Mouse (Mus musculus) kidney, adult 8-10 months (tissue): Measurements from ENCODE around the gene Plin5.

ENCODE experiments used
- DNase-seq, 2 experiments: peaks; one replicate each; pipeline ENCODE4 v3.0.0; 2022

The Plin5 gene

DNA sequence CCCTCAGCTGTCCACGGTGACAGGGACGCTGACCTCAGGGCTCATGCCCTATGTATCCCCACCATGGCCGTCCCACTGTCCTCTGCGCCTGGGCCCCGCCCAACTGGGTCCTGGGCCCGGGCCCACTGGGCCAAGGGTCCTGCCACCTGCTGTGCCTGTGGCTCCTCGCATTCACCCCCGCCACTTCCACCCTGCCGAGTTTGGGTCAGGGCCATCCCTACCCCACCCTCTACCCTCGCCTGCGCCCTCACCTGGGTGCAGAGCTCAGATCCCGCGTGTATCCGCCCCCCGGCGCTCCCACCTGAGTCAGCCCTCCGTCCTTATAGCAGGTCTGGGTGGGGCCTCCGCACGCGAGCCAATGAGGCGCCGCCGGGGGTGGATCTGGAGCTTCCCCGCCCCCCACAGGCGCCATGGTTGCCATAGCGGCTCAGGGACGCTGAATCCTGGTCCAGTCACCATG lies at the start of gene Plin5:
TSS of gene Plin5 (minus strand) at position 346 of the 460 bp plus-strand sequence.
- DNase-seq, result peak; percentile 74 to 85

DNA sequence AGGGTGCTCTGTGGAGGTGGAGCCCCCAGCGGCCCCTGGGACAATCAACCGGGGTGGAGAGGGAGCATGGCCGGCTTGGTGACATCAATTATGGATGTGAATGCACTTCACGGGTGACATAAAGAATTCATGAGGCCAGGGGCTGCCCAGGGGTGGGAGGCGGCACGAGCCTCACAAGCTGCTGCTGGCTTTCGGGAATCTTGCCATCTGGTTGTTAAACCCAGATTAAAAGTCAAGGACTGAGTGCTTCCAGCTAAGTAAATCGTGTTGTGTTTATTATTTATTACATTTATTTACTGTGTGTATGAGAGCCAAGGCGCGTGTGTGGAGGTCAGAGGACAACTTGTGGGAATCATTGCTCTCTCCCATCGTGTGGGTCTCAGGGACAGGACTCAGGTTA lies 48.3 kb upstream of the Plin5 start:
- DNase-seq, result no peak

DNA sequence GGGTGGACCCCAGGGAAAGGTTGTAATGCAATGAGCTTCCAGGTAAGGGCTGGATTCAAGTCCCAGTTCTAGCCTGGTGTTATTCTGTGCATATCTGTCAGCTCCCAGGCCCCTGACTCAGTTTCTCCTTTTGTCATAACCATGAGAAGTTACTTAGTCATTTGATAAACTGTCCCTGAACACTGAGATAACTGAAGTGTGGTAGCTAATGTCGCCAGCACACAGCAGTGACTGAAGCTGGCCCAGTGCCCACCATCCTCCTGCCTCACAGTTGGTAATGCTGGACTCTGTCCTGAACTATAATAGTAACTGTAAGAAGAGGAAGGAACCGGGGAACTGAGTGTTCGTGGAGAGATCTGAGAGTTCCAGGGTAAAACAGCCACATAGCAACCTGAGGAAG lies 47.1 kb upstream of the Plin5 start:
- DNase-seq, result no peak

DNA sequence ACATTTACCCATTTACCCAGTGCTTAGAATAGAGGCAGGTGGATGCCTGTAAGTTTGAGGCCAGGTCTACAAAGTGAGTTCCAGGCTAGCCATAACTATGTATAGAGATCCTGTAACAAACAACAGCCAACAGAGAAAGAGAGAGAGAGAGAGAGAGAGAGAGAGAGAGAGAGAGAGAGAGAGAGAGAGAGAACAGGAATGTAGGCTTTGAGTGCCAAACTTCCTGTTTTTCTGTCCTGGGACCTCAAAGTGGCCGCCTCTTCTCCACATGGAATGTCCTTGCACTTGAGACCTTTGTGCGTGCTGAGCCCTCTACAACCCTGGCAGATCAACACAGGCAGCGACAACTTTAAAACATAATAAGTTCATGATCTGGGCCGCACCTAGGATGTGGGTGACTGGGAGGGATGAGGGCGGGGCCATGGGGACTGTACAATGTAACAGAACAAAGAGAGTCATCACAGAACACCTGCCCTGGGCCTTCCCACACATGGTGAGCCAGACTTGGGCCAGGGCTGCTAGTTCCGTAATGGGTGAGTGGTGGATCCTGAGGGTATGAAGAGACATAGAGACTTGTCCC lies 46.2 kb upstream of the Plin5 start:
- no peak for DNase-seq

DNA sequence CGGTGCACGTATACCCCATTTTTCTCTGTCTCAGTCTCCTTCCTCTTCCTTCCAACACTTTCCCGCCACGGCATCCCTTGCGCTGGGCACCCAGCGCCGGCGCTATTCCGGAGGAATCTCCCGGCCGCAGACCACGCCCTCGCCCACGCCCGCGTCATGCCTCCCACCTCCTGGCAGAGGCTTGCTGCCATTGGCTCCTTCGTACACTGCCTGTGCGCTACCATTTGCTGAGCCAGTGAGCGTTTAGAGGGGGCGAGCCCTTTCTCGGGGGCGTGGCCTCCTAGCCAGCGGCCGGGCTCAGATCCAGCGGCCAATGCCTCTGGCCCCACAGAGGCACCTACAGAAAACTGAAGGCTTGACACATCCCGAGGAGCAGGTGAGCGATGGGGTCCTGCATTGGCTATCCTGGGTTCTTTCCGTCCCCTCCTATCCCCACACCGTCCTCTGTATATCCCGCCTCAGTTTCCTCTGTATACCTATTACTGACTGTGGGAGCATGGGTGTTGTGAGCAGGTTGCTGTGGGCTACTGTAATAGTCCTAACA lies 44.9 kb upstream of the Plin5 start, which contains the start of gene Tnfaip8l1:
TSS of gene Tnfaip8l1 (plus strand) at position 247 of the 544 bp plus-strand sequence.
- peak; percentile 95 for DNase-seq

DNA sequence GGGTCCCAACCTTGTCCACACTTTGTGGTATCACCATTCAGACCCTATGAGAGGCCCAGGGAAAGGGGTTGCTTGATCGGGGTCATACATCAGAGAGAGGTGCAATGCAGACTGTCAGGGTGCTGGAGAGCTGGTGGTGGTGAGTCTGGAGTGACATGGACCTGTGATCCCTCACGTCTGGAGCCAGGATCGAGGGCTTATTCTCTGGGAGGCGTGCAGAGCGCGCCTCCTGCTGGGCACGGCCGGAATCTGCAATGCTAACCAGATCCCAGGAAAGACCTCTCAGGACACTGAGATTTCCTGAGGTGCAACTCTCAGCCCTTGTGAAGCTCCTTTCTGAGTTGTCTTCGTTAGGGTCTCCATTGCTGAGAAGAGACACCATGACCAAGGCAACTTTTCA lies 42.3 kb upstream of the Plin5 start:
- peak; percentile 49 to 76 for DNase-seq

DNA sequence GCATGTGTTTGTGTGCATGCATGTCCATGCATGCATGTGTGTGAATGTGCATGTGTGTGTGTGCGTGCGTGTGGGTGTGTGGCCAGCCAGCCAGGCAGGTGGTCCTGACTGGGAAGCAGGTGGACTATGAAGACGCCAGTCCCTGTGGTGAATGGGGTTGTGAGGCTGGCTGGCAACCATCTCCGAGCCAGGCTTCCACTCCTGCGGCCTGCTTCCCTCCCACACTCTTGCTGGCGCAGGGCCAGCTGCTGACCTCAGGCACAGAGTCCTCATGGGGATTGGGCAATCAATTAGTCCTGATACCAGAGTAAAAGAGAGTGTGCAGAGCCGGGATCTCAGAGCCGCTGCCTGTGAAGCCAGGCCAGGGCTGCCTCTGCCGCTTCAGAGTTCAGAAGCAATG lies 36.2 kb upstream of the Plin5 start:
- no peak for DNase-seq

DNA sequence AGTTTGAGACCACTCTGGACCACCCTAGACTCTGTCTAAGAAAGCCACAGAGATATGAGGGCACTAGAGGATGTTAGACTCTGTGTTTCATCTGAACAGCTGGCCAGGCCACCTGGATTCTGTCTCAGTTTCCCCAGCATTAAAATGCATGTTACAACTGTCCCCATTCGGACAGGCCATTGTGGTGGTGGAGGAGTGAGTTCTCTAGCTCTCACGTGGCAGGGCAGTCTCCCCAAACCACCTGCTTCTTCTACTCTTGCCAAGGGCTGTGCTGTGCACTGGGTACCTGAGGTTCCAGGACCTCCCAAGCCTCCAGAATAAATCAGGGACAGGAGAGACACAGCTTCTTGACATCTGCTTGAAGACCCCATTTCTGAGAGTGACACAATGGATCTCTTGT lies 32.5 kb upstream of the Plin5 start:
- DNase-seq, result no peak

DNA sequence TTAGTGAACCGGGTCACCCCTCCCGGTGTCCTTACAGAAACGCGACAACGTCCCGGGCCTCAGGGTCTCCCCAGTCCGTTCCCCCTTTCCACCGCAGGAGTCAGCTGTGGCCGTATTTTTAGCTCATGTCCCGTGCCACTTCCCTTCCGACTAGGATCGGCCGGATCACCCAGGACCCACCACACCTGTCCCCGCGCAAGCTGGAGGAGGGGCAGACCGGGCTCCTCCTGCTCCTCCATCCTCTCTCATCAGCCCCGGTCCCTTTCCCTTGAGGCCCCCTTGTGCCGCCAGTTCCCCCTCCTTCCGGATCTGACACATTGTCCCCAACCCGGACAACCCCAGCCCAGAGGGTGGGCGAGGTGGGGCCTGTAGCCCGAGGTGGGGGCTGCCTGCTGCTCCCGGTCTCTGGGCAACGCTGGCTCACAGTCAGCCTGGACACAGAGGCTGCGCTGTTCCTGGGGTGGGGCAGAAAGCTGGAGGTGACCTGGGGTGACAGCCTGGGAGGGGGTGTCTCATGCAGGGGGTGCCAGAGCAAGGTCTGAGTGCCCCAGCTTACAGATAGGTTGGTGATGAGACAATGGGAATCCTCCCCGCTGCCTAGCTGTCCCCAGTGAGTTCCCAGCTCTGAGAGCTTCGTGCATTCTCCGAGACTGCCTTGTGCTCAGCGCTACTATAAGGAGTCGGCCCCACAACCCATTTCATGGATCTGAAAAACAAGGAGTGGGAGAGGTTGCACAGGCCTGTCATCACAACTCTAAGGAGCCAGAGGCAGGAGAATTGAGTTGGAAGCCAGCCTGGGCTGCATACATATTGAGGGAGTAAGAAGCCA lies 31.6 kb upstream of the Plin5 start:
- no peak for DNase-seq

DNA sequence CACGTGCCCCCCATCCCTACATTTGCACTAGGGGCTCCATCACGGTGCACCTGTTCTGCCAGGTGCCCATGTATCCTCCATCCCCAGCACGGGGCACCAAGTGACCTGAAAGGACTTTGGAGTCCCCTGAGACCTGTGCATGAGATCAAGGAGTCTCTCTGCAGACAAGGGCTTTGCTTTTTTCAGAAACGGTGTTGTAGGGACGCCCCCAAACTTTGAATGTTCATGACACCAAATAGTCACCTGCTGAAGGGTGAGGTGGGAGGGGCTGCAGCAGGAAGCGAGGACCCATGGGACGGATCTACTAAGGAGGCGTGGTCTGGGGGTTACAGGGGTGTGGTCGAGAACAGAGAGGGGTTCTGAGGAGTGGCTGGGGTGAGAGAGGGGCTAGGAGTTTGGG lies 30.9 kb upstream of the Plin5 start:
- DNase-seq, result no peak

DNA sequence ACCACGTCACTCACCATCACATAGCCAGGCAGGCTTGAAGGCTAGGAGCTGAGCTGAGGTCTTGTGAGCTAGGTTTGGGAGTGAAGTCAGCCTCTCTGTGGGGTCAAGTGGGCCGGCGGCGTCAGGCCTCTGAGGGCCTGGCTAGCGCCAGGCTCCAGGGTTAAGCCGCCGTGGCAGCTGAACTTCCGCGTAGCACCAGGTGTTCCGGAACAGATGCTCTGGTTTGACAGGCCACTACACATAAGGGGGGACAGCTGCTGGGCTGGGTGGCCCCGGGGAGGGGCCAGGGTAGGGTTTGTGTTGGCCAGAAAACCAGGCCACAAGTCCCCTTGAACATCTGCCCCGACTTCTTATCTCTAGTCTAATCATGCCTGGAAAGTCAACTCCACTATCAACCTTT lies 30.0 kb upstream of the Plin5 start:
- DNase-seq, result no peak

DNA sequence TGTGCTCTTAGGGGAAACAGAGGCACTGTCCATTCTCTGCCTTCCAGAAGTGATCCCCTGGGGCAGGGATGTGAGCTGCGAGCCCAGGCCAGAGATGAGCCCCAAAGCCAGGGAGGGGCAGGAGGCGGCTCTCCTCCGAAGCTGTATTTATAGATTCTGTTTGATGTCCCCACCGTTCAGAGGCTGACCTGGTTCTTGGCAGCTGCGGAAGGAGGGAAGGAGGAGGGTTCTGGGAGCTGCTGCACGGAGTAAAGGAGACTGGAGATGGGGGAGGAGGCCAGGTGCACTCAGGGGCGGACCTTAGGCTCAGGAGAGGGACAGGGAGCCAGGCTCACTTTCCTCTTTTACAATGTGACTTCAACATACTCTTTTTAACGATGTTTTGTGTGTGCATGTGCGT lies 28.7 kb upstream of the Plin5 start:
- DNase-seq, result no peak

DNA sequence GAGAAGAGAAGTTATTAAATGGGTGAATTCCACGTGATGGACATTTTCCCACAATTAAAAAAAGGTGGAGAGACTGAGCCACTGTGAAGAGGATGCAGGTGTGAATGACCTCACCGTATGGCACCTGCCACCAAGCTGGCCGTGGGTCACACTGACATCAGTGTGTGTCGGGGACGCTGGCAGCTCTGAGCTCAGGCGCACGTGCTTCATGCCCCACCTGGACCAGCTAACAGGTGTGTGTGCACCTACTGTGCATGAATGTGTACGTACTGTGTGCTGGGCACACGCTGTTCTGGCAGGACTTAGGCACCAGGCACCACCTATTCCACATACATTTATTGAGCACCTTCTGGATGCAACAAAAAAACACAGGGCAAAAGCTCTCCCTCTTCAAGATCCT lies 27.1 kb upstream of the Plin5 start:
- DNase-seq, result no peak

DNA sequence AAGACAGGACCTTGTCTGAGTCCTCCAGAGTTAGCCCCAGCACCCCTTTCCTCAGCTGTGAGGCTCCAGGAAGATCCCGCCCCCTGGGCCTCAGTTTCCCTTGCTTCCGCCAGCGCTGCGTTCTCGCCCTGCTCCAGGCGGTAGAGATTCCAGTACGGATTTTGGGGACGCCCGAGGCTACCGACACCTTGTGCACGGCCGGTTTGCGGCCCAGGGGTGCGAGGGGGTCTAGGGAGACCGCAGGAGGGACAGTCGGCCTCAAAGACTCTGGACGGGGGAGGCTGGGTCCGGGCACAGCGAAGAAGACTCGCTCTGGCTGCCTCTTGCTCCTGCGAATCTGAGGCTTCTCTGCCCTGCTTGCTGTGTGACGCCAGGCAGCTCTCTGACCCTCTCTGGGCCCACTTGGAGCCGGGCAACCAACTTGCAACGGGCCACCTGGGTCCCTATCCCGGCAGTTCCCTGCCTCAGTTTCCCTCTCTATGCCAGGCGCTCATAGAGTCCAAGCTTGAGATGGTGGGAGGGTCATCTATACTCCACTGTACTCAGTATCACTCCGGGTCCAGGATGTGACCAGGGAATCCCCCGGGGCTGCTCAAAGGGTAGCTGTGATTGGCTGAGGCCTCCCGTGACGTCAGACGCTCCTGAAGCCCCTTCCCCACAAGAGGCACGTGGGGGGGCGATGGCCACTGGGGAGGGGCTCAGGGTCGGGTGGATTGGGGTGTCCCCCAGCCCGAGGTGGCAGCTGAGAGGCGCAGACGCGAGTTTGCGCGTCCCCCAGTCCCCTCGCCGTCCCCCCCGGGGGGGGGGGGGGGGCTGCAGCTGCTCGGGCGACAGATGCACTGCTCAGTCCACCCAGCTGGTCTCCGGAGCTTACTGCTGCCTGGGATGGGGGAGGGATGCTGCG lies 24.6 kb upstream of the Plin5 start:
- DNase-seq, result no peak

DNA sequence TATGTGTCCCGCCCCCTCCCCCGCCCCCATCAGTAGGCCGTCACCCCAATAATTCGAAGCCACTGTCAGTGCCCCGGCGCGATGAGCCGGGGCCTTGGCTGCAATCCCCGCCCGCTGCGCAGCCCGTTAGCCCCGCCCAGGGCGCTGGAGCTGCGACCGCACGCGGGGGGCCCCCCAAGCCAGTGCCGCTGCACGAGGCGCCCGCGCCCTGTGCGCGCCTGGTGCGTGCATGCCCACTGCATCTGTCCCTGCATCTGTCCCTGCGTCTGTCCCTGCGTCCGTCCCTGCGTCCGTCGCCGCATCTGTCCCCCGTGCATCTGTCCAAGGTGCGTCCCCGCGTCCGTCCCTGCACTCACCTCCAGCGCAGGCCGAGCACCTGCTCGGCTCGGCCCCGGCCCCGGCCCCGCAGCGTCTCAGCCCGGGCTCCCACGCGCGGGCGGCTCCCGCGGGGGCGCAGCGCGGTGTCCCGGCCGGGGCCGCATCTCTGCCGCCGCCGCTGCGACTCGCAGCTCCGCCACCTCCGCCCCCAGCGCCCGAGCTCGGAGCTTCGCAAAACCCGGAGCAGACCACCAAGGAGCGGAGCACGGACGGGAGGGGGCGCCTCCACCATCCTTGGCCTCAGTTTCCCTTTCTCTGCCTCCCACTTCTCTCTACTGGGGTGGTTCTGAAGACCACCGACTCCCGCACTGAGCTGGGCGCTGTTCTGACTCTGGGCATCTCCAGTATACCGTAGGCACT lies 22.6 kb upstream of the Plin5 start, which contains the start of gene Sema6b:
TSS of gene Sema6b (minus strand) at position 486 of the 738 bp plus-strand sequence.
- DNase-seq, result no peak

DNA sequence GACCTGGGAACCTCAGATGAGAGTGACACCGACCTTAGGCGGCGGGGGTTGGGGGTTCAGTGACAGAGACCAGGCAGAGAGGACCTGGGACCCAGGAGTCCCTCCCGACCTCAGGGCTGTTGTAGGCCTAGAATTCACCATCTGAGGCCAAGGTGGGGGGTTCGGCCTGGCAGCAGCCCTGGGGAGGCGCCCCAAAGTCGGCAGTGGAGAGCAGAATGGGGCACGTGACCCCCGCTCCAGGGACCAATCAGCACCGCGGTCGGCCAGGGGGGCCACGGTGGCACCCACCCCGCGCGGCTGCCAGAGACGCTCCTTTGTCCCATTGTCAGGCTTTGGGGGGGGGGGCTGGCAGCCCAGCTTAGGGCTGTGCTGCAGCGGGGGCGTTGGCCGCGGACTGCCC lies 22.0 kb upstream of the Plin5 start:
- no peak for DNase-seq

DNA sequence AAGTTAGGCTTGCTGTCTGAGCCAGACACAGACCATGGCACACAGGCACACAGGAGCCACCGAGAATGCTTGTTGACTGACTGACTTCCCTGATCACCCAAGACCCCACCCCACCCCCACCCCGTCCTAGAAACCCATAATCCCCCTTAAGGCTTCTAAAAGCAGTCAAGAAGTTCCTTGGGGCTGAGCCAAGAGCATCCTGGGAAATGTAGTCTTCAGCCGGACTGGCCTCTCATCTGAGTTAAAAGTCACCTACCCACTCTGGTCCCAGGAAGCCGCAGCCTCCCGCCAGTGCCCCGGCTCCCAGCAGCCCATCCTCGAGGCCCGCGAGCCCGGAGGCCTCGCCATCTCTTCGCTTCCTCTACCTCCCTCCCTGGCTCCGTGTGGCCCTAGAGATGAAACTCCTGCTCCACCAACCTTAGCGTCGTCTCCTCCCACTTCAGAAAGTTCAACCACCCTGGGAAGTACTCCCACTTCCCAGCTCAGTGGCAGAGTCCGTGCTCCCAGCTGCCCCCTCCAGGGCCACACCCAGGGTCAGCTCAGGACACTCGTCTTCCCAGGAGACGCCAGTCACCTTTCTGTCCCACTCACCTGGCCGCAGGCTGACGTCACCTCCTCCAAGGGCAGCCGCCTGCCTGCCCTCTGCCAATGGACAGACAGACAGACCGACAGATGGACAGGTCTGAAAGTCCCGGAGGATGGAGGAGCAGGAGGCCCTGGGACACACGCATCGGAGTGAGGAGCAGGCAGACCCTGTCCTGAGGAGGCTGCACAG lies 20.6 kb upstream of the Plin5 start:
- DNase-seq, result no peak

DNA sequence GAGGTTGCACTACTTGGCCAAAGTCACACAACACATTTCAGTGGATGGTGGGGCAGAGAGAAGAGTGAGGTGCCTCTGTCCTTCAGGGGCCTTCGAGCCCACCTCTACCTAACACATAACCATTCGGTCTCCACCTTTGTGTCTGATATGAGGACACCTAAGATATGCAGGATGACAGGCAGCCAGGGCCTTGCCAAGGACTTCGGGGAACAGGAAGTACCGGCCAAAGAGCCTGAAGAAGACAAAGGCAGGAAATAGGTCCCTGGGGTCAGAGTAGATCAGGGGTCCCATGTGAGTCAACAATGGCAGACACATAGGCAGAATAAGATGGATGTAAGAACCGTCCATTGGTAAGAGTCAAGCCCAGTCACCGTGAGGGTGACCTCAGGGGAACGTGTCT lies 19.2 kb upstream of the Plin5 start:
- DNase-seq, result no peak

DNA sequence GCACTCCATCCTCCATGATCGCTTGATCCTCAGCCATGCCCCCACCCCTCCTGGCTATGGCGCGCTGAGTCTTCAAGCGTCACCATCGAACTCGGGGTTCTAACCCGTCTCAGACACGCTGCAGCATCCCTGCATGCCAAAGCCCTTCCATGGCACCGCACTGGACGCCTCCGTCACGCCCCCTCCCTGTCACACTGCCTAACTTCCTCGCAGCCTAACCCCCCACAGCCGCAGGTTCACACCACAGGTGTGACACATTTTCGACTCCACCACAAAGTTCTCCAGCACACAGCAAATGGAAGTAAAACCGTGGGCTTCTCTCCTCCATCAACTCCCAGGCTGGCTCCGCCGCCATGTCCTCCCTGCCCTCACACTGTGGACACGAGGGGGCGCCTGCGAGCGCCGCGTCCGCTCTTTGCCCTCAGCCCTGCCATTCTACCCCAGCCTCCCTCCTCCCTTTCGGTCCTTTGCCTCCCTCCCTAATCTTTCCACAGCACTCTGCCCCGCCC lies 17.1 kb upstream of the Plin5 start:
- peak; percentile 54 to 76 for DNase-seq

DNA sequence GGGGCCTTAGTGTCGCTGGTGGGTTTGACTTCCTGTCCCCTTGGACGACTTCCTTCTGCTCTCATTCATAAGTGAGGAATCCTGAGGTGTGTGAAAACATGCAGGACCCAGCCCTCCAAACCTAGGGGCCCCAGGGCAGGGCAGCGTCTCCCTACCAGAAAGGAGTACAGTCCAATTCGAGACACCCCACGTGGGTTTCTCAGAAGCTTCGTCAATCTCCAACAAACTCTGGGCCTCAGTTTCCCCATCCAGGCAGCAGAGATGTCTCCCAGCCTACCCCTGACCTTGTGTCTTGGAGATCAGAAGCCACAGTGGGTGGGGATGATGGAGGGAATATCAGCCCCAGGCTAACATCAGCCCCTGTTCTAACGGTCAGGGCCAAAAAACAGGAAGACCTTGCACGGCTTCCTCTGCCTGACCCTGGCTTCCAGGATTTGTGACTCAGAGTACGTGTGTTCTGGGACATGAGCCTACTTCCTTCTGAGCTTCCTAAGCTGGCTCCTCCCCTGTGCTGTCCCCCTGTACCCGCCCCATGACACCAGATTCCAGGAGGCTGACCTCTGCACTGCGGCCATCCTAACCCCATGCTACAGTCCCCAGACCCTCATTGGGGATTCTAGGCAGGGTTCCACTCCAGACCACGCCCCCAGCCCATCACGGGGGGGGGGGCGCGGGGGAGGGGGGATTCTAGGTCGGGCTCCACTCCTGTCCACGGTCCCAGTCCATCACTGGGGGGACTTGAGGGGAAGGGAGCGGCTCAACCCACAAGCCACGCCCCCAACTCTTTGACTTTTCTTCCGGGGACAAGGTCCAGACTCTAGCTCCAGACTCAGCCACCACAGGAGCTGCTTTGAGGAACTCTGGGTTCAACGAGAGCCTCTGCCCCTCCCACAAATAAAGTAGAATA lies 16.3 kb upstream of the Plin5 start:
- DNase-seq, result peak; percentile 78 to 79
